Mouse (Mus musculus) left cerebral cortex, adult 2 months (tissue): ENCODE data around the gene Crb2. TPM values are rescaled to one million over a fixed set of nuclear protein-coding genes. Genes with fewer than 3 reads are reported as not detected.

ENCODE experiments used
- DNase-seq, 2 experiments: peaks; one replicate each; pipeline ENCODE4 v3.0.0; 2021 to 2022; ENCODE audit warnings: low spot score in 2 of 2, mixed read lengths in 1 of 2; ENCODE audit errors: extremely low spot score in 1 of 2
- H3K27ac ChIP-seq: fragments of 200-600 bp; 2 replicates; pipeline ENCODE4 v1.8.1; 2022
- H3K4me3 ChIP-seq: fragments of 200-600 bp; 2 replicates; pipeline ENCODE4 v1.8.1; 2022
- CTCF ChIP-seq: fragments of 200-600 bp; IDR thresholded peaks from 2 replicates; pipeline ENCODE4 v1.8.1; 2022; ENCODE audit warnings: antibody characterized with exemption, mild to moderate bottlenecking, moderate library complexity
- intact Hi-C: fragments of 180-260 bp; cut with DNase I; formaldehyde crosslinking; loops from one replicate; pipeline ENCODE4 v1.15.1; 2025
- total RNA-seq, 2 experiments: library from RNA; stranded (reverse); gene quantifications; 2 replicates each; pipeline ENCODE4 v1.2.3; 2021

The Crb2 gene
- total RNA-seq, 2 experiments from 2014 or later: 2.9 to 4.4 TPM

DNA sequence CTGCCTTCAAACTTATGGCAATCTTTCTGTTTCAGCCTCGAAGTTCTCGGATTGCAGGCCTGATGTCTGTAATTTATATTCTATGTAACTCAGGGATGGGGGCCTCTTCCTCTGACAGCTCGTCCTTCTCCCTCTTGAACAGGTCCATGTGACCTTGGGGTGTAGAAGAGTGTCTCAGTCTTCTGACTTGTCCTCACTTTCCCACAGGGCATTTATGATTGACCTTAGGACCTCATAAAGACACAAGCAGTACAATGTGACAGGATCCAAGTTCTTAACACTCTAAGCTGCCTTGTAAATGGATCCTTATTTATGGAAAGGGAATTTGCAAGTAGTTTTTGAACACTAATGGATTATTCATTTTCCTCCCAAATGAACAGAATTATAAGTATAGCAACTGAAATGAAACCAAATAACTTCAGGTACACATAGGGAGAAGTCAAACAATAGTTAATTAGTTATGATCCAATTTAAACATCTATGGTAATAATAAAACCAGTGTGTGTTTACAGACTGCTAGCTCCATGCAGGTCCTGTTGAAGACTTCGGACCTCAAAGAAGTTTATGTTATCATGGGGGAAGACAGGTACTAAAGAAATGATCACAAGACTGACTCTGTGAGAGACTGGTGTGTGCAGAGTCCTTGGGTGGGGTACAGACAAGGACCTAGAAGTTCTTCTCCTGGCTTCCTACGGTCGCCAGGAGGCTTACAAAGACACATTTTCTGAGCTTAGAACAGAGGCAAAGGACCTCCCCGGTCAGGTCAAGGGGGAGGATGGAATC is 62.3 kb downstream of the Crb2 start:
- DNase-seq: no peak
- no peak overlapping the region for H3K27ac ChIP-seq
- intact Hi-C loops: no loop called here
- no peak for TF ChIP-seq CTCF
- no peak overlapping the region for H3K4me3 ChIP-seq

DNA sequence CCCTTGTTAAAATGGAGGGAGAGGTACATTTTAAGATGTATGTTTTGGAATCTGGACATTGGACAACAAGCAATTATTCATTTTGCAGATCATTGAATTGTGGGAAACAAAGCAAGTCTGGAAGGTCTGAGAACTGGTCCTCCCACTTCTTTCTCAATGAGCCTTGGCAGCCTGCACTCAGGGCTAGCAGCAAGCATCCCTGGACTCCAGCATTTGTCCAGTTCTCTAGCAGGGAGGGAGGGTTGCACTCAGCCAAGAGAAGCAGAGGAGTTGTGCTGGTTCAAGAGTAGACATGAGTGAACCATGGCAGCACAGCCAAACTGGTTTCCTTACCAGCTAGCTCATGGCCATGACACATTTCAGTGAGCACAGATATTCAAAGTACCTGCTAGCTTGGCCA is 63.9 kb downstream of the Crb2 start:
- H3K4me3 ChIP-seq: no peak overlapping the region
- no peak for TF ChIP-seq CTCF
- intact Hi-C loops: no loop called here
- no peak for DNase-seq
- H3K27ac ChIP-seq: no peak overlapping the region

DNA sequence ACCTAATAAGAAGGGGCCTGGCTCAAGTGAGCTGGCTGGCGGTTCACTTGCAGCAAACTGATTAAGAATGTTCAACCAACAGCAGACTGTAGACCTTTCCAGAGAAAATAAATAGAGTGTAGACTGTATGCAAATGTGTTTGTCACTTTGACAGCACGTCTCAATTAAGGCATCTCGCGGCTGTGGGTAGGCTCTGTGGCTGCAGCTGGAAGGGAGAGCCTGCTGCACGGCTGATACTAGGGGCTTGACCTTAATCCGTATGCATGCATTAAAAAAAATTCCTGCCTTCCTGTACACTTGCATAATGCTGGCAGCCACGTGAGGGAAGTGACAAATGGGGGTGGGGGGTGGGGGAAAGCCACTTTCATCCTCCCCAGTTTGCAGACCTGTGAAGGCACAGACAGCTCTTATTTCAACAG is 66.1 kb downstream of the Crb2 start:
- no peak for DNase-seq
- intact Hi-C loops: no loop called here
- Histone ChIP-seq H3K4me3 (no peak overlapping the region), H3K27ac (peak overlapping the region; percentile 76)
- no peak for TF ChIP-seq CTCF

DNA sequence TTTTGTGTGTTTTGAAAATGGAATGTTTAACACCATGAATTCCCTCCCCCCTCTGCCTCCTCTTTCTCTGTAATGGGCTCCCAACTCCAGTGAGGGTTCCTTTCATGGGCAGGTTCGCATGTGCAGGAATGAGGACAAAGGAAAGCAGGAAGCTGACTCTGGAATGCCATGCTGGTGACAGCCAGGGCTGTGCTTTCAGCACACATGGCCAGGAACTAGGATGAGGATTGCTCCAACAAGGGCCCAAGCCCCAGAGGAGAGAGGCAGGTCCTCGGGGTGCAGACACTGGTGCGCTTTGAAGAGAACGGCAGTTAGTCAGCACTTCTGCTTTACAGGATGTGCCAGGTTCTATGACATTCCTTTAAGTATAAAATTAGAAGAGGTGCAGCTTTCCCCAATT is 66.7 kb downstream of the Crb2 start:
- H3K27ac ChIP-seq: peak overlapping the region; percentile 76
- no peak for TF ChIP-seq CTCF
- DNase-seq: peak in 1 of 2 experiments; percentile 28
- H3K4me3 ChIP-seq: no peak overlapping the region
- intact Hi-C loops: no loop called here

Other genes starting within 250 kb of the Crb2 start
- gene Strbp, start 72.4 kb upstream of the Crb2 start, total RNA-seq: 100 to 1,000 TPM; 292 to 322 TPM